Mouse (Mus musculus) lung, adult 2 months (tissue): Measurements from ENCODE around the gene Htr5a. TPM values are rescaled to one million over a fixed set of nuclear protein-coding genes. Genes with fewer than 3 reads are reported as not detected.

ENCODE experiments used
- DNase-seq: peaks from one replicate; pipeline ENCODE4 v3.0.0; 2022
- H3K4me1 ChIP-seq: fragments of 200-500 bp; 2 replicates; pipeline ENCODE4 v1.6.1; 2011; ENCODE audit warnings: low read length; ENCODE audit not compliant: control insufficient read depth, insufficient read depth
- H3K4me3 ChIP-seq: fragments of 200-500 bp; replicated peaks from 2 replicates; pipeline ENCODE3; 2011; ENCODE audit warnings: low read depth, mild to moderate bottlenecking, control low read depth, low read length; ENCODE audit errors: extremely low read depth
- CTCF ChIP-seq: fragments of 200-500 bp; IDR thresholded peaks from 2 replicates; pipeline ENCODE4 v1.5.1; 2011; ENCODE audit warnings: mild to moderate bottlenecking, low read length, control low read depth; ENCODE audit not compliant: insufficient read depth
- POLR2A ChIP-seq: fragments of 200-500 bp; IDR thresholded peaks from 2 replicates; pipeline ENCODE4 v1.6.1; 2011; ENCODE audit warnings: low read depth, mild to moderate bottlenecking, control low read depth, low read length, borderline replicate concordance; ENCODE audit errors: extremely low read depth
- WGBS: fragments of 180-500 bp; shearing (Covaris S2); methylation state at CpG from one replicate; pipeline ENCODE4 v1.1.7; 2018; 5-methylcytosine and 5-hydroxymethylcytosine counted together
- polyA plus RNA-seq: library from polyadenylated mRNA; depleted of rRNA; stranded (reverse); fragments of >200 nt; gene quantifications from 2 replicates; pipeline ENCODE4 v1.2.3, GENCODE M21; 2012; rRNA removed

The Htr5a gene
- polyA plus RNA-seq, 1 experiment, result not detected

- Histone ChIP-seq H3K4me3 (no peak overlapping the region), H3K4me1 (no peaks in the 10 kb centered on the region)
- DNase-seq, result no peak
- 38% methylated on average over 3 of the region's 3 CpGs for WGBS
- TF ChIP-seq CTCF (no peak), POLR2A (no peak)
Measured at GRCm38 (mm10) chr5:27880329-27881036, 38.5 kb downstream of the Htr5a start.

- Histone ChIP-seq H3K4me3 (no peak overlapping the region), H3K4me1 (no peaks in the 10 kb centered on the region)
- no peak for DNase-seq
- 57% methylated on average over 2 of the region's 2 CpGs for WGBS
- TF ChIP-seq CTCF, result no peak
- TF ChIP-seq POLR2A, result no peak
Measured at GRCm38 (mm10) chr5:27881261-27881660, 39.3 kb downstream of the Htr5a start.

DNA sequence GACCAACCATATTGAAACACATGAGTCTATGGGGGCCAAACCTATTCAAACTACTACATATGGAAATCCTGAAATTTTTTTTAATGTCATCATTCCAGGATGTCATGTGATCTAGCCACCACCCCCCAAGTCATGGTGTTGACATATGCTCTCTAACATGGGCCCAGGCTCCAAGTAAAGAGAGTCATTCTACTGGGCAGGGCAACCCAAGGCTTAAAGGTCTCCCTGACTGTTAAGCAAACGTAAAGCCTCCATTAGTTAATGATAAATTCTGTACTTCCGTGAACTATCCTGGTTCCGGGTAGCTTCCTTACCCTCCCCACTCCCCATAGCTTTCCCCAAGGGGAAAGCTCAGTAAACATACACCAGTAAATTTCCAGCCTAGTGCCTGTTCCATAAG is 46.1 kb downstream of the Htr5a start:
- Histone ChIP-seq H3K4me1 (no peaks in the 10 kb centered on the region), H3K4me3 (no peak overlapping the region)
- no peak for DNase-seq
- WGBS, result 78% methylated on average over 3 of the region's 3 CpGs
- no peak for TF ChIP-seq POLR2A
- TF ChIP-seq CTCF, result no peak

DNA sequence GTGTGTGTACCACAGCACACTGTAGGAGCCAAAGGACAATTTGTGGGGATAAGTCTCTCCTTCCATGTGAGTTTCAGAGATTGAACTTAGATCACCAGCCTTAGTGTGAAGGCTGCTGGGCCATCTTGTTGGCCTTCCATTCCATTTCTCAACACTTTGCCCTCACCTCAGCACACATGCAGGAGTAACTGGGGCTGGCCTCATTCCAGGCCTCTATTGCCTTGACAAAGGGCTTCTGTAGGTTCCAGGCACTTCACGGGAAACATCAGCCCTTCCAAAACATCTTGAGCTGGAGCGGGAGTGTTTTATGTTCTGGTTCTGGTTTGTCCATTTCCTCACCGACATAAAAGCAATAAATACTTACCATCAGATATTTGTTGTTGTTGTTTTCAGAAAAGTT is 54.0 kb downstream of the Htr5a start:
- Histone ChIP-seq H3K4me1 (no peaks in the 10 kb centered on the region), H3K4me3 (no peak overlapping the region)
- TF ChIP-seq POLR2A, result no peak
- no peak for TF ChIP-seq CTCF
- no peak for DNase-seq
- WGBS, result 89% methylated on average over 3 of the region's 3 CpGs

GRCm38 (mm10) chr5:27899756-27900155 is 57.8 kb downstream of the Htr5a start:
- no peak overlapping the region for H3K4me3 ChIP-seq
- 46% methylated on average over 2 of the region's 2 CpGs for WGBS

DNA sequence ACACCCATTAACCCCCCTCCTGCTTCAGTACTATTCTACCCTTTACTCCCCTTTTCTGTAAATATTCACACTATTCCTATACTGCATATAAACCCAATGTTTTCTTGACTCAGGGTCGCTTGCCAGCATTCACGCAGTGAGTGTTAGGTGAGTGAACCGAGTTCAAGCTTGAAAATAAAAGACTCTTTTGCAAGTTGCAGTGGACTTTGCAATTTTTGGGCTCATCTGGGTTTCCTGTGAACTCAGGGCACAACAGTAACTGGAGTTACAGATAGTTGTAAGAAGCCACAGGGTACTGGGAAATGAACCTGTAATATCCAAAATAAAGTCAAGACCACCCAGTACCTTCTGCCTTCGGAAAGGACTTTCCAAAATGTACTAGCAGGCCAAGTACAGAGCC is 58.2 kb downstream of the Htr5a start:
- H3K4me1 ChIP-seq, result no peaks in the 10 kb centered on the region
- WGBS, result 81% methylated on average over 4 of the region's 4 CpGs
- no peak overlapping the region for H3K4me3 ChIP-seq
- TF ChIP-seq CTCF (no peak), POLR2A (no peak)
- no peak for DNase-seq

More at GRCm38 (mm10) chr5:27899756-27900155, 57.8 kb downstream of the Htr5a start:
- H3K4me1 ChIP-seq, result no peaks in the 10 kb centered on the region
- DNase-seq, result no peak
- TF ChIP-seq POLR2A, result no peak
- TF ChIP-seq CTCF, result no peak

Other genes with a start within 250 kb of the Htr5a start
- gene Paxip1, start 50.5 kb upstream of the Htr5a start, polyA plus RNA-seq, result 18.5 and 21.9 TPM in 2 replicates
- 95.3 and 95.8 TPM in 2 replicates for gene Insig1, start 229.2 kb downstream of the Htr5a start, polyA plus RNA-seq